Mouse (Mus musculus) layer of hippocampus, adult 8-10 months (tissue): Measurements from ENCODE around the gene Sirpa. TPM values are rescaled to one million over a fixed set of nuclear protein-coding genes. Genes with fewer than 3 reads are reported as not detected.

Experiments
- DNase-seq, 2 experiments: peaks; one replicate each; pipeline ENCODE4 v3.0.0; 2022; ENCODE audit warnings: low spot score in 2 of 2
- total RNA-seq, 4 experiments: library from RNA; stranded (reverse); gene quantifications; 2 replicates each; pipeline ENCODE4 v1.2.4; 2022

The Sirpa gene
- total RNA-seq, 4 experiments from 2014 or later, result 317 to 358 (median 338) TPM

DNA sequence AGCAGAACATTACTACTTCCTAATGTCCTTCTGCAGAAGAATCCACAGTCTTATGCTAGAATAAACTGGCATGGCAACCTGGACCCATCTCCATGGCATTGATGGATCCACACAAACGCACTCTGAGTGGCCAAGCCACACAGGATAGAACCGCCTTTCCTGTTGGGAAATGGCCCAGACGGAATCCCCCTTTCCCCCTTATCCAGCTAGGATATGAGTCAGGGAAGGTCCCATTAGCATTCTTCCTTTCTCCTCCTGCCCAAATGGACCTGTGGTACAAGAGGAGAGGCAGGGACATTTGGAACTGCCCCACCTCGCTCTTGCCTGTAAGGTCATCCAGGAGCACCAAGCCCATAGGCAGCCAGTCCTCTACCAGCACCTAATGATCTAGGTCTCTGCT is 10.4 kb upstream of the Sirpa start:
- no peak for DNase-seq

DNA sequence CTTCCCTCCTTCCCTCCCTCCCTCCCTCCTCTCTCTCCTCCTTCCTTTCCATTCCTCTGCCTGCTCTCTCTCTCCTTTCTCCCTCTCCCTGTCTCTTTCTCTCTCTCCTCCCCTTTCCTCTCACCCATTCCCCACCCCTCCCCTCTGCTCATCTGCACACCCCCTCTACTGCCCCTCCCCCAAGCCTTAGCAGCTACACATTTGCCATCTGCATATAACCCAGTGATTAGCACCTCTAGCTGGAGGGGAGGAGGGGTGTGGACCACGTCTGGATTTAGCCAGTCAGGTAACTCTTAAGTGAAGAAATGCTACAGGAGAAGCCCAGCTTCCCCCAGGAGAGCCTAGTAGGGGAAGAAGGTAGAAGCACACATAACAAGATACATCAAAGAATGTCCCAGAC is 7.7 kb upstream of the Sirpa start:
- DNase-seq, result no peak

DNA sequence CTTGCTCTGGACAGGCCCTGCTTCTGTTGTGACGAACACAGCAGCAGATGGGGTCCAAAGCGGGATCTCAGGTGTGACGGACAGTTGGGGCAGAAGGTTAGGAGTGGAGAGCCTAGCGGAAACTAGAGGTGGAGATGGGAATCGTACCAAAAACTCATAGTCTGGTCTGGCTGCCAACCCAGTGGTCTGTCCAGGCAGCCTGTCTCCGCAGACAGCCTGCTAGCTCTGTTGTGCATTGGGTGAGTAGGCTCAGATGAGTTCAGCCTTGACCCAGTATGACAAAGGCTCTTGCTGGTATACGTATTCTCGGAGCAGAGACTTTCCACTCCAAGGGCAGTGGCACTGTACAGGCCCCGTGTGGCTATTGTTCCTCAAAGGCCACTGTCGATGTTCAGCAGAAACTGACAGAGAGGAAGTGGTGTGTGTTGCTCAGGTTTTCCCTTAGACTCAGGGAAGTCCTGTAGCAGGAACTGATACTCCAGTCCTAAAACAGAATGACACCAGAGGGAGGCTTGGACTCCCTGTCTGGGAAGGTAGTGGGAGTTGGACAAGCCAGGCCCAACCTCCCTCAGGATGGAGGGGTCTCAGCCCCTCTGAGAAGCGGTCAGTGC is 6.6 kb upstream of the Sirpa start:
- no peak for DNase-seq

DNA sequence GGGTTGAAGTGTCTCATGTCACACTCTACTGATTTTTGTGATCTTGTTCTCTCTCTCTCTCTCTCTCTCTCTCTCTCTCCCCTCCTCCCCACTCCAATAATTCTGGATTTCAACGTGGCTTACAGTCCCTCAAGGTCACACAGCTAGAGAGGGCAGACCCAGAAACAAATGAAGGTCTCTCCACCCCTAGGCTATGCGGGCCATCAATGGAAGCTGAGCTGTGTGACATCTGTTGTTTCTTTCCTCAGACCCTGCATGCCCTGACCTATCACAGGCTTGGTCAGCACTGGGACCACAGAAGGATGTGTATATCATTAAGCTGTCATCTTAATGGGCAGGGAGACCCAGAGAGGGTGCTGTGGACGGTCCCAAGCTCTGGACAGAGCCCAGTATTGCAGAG is 5.4 kb upstream of the Sirpa start:
- DNase-seq, result no peak

DNA sequence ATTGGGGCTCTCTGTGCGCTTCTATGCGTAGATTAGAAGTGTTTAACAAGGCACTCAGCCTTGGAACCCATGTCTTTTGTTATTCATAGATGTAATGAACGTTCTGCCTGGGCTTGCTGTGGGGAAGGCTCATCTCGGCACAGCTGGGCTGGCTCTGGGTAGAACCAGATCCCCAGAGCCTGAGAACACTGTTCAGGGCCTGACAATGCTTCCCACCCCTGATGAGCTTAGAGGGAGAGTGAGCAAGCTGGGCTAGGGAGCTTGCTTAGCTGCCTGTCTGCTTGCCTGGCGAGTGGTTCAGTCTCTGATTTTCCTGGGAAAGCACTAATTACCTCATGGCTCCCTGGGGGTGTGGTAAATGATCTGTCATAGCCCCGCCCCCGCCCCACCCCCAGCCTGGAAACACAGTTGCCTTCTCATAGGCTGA is 4.8 kb upstream of the Sirpa start:
- DNase-seq, result no peak

DNA sequence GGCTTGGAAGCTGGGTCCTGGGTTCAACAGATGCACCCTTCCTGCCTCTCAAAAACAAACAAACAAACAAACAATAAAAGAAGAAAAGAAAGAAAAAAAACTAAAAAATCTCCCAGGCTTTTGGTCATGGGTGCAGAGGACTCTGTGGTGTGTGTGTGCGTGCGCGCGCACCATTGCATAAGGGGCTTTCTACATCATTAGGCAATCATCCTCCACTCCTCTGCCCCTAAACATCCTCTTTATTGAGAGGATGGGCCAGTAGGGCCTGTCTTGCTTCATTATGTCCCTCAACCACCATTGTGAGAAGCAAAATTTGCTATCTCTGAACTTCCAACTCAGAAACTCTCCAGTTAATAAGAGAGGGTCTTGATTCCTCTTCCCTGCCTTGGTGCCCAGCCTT is 738 bp upstream of the Sirpa start:
- no peak for DNase-seq

DNA sequence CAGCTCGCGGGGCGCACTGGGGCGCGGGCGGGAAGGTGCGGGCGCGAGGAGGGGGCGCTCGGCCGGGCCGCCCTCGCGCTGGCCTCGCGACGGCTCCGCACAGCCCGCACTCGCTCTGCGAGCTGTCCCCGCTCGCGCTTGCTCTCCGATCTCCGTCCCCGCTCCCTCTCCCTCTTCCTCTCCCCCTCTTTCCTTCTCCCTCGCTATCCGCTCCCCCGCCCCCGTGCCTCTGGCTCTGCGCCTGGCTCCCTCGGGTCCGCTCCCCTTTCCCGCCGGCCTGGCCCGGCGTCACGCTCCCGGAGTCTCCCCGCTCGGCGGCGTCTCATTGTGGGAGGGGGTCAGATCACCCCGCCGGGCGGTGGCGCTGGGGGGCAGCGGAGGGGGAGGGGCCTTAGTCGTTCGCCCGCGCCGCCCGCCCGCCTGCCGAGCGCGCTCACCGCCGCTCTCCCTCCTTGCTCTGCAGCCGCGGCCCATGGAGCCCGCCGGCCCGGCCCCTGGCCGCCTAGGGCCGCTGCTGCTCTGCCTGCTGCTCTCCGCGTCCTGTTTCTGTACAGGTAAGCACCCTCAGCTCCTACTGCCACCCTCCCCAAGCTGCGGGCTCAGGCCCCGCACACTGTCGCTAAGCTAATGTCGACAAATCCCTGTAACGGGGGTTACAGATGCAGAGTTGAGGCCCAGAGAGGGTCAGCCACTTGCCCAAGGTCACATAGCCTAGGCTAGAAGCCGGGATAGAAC is 673 bp downstream of the Sirpa start:
- DNase-seq, result peak; percentile 81 to 82

DNA sequence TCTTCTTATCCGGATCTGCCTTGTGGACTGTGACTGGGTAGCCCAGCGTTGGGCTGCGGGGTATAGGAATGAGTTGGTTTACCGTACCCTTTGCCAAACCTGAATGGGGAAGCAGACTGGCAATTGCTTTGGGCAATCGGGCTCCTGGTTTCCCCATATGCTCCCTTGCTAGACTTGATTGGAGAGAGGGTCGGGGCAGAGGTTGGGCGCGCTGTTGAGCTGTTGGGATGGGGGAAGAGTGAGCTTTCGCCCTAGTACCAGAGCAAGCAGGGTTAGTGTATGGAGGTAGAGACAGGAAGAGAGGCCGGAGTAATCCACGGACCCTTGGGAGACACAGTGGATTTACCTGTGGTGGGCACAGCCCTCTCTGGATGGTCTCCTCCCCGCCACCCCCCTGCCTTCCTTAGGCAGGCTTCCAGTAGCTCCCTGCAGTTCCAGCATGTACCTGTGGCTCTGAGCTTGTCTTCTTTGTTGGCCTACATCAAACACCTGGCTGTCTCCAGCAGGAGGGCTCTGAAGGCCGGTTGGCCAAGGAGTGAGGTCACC is 1.3 kb downstream of the Sirpa start:
- DNase-seq, result no peak

DNA sequence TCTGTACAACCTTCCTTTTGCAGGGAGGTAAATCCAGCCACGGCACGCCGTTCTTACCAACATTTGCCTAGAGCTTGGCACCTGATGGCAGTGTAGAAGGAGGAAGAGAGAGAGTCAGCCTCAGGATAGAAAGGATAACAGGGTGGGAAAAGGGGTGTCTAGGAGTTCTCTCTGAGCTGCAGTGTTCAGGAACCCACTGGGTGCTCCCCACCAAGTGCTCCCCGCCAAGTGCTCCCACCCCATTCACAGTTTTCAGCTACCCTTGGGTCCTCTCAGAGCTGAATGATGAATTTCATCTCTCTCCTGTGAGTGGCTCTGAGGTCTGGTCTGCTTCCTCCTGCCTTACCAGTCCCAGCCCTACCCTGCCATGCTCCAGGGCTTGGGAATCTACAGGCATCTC is 1.9 kb downstream of the Sirpa start:
- DNase-seq, result no peak

DNA sequence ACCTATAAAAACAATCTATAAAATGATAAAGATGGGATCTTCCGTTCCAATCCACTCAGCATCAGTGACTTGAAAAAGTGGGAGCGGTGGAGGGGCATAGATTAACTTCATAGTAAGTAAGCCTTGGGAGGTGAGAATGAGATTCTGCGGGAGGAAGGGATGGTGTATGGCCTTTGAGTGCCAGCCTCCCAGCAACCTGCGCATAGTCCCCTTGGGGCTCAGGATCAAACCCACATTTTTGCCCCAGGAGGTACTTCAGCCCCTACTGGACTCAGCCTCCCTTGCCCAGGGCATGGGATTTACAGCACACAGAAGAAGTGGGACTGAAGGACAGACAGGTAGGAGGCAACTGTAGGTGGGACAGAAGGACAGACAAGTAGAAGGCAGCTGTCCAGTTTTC is 2.6 kb downstream of the Sirpa start:
- DNase-seq, result no peak

DNA sequence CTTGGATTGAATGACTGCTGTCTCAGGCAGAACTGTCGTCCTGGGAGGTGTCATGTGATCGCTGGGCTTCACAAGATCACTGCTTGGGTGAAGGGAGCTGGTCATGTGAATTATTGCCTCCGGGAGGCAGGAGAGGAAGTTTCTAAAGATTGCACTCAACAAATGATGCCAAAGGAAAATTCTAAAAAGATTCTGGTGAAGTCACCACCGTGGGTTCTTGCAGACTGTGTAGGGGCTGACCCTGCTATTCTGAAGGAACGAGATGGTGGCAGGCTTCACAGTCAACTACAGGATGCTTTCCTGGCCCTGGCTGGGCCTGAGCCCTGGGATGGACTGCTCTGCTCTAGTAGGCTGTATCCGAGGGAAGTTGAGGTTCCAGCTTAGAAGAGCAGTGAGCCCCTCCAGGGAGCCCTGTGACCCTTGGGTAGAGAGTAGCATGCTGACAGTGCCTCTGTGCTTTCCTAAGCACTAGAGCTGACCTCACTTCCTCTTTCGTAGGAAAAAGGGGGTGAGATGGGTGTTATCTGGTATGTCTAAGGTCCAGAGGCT is 3.1 kb downstream of the Sirpa start:
- DNase-seq, result no peak

DNA sequence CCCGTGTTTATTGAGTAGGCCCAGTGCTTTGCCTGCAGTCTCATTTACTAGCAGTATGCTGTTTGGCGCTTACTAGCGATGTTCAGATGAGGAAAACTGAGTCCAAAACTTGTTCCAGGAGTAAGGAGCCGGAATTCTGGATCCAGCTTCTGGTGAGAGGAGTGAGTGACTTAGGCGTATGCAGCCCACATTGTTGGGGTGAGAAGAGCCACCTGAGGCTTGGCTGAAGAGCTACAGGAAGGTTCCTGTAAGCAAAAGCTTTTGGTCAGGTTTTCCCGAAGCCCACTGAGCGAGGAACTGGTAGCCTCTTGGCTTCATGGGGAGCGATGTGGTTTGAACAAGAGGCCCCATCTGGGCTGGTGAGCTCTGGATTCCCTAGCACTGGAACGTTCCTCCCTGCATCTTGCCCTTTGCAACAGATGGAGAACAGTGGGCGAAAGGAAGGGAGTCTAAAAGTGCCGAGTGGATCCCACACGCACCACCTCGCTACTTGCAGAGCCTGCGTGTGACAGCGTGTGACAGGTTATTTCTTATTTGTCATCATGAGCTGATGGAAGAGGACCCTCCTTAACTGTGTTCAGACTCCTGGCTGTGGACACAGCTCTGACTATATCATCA is 4.0 kb downstream of the Sirpa start:
- DNase-seq, result peak; percentile 61 to 69

DNA sequence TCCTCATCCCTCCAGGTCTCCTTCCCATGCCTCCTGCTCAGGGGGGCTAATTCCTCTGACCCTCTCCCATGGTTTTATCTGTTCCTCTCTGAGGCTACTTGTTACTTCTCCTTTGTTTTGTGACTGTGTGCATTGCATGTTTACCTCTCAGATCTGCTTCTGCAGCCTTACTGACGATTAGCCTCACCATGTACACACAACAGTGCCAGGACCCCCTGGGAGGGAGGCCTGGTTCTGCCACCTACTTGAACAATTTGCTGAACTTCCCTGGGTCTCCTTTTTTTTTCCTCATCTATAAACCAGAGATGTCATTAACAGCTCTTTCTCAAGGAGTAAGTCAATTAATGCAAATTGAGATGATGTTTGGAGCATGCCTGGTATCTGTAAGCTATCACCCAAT is 4.9 kb downstream of the Sirpa start:
- no peak for DNase-seq

DNA sequence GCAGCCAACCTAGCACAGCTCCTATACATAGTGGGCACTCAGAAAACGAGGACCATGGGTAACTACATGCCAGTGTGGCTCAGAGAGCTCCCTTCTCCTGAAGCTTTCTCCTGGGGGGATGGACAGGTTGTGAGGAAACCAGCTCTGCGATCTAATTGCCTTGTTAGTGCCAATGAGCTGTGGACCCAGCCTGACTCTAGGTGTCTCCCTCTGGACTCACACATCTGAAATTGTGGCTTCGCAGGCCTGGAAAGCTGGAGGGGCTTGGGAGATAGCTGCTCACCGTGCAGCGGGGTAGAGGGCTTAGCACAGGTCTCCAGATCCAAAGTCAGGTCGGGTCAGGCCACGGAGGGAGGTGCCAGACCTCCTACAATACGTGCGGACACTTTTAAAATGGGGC is 5.5 kb downstream of the Sirpa start:
- no peak for DNase-seq

DNA sequence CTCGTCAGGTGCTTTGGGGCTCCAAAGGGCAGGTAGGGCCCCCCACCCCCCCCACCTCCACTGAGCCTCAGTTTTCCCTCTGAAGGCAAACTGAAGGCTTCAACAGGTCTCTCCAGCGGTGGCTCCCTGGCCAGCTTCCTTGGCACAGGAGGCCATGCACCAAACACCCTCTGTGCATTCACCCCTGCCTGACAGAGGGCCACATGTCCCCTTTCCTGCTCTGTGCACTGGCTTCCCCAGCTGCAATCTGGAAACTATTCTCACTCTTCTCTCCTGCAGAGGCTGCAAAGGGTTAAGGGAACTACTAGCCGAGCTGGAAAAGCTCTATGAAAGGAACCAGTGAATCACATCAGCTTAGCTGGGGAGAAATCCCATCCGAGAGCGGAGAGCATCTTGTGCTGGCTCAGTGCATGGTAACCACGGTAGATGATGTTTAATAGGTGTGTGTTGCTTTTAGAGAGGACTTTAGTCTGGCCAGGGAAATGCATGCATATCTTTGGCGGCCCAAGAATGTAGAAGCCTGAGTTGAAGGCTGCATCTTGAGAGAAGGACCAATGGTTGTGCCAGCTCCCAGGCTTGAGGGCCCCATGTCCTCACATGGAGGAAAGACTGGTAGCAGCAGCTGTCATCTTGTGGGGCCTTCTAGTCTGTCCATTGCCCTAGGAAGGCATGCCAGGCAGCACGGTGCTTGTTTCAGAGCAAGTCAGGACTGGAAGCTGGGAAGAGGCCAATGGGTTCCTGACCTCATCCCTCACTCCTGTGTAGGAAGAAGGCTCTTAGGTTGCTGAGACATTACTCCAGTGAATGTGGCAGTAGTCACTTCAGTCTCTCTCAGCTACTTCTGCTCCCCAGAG is 6.8 kb downstream of the Sirpa start:
- no peak for DNase-seq

DNA sequence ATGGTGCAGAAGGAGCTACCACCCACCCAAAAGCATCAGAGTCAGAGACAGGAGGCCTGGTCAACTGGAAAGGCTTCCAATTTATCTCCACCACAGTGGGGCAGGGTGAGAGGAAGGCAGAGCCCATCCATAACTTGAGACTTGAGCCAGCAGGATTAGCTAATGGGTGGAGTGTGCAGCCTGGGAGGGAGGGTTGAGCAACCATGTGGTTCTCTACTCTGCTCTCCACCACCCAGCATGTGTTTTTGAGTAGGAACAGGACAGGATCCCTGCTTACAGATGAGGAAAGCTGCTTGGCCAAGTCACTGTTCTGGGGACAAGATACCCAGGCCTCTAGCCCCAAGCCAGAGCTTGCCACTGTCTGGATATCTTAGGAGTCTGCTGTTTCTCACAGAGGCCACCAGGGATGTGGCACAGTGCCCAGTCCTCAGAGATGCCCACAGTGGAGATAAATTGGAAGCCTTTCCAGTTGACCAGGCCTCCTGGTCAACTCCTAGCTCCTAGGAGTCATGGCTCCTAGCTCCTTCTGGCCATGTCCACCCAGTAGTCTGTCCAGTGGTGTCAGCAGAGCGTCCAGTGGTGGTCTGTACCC is 8.5 kb downstream of the Sirpa start:
- no peak for DNase-seq

DNA sequence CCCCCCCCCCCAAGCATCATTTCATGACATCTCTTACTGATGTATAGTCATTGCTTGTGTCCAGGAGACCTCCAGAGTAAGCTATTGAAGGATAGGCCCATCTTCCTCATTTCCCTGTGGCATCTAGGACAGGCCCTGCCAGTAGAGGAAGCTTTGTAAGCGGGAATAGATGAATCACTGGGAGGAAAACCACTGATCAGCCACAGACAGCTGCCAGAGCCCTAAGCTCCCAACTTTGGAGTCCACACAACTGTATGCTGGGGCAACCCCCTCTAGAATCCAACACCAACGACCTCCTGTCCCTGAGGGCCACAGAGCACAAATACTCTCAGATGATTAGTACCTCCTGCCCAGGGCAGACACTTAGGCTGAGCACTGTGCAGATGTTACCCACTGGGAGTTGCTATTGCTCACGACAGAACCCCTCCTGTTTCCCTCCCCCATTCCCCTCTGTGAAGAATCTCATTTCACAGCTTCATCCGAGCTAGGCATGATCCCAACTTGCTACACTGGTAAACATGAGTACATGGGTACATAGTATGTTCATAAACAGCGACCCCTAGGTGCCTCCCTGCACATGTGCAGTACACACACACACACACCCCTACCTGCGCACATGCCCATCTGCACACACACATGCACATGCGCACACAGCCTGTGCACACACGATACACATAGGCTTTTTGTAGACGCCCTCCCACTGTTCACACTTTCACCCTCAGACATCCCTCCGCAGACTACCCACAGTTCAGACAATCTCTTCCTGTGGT is 9.4 kb downstream of the Sirpa start:
- DNase-seq, result no peak

DNA sequence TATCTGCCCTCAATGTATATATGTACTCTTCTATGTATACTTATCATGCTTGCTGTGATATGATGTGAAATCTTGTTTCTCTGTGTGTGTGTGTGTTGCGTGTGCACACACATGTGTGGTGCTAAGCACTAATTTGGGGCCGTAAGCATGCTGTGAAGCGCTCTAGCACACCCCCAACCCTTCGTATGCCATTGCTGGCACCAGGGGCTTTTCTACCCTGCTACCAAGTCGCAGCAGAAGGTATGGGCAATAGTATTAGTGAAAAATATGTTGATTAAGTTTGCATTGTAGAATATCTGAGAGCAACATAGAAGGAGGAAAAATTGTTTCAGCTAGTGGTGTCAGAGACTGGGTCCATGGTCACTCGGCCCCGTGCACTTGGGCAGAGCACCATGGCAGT is 10.2 kb downstream of the Sirpa start:
- DNase-seq, result no peak

DNA sequence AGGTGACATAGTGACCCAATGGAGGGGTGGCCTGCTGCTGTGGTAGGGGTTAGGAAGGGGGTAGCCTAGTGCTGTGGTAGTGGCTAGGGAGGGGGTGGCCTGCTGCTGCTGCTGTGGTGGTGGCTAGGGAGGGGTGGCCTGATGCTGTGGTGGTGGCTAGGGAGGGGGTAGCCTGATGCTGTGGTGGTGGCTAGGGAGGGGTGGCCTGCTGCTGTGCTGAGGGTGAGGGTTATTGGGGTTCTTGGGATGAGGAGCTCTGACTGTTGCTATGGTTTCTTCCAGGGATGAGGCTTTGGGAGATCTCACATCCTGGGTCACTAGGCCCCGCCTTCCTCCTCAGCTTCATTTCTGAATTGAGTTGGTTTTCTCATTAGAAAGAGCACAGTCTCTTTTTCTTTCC is 10.9 kb downstream of the Sirpa start:
- no peak for DNase-seq

DNA sequence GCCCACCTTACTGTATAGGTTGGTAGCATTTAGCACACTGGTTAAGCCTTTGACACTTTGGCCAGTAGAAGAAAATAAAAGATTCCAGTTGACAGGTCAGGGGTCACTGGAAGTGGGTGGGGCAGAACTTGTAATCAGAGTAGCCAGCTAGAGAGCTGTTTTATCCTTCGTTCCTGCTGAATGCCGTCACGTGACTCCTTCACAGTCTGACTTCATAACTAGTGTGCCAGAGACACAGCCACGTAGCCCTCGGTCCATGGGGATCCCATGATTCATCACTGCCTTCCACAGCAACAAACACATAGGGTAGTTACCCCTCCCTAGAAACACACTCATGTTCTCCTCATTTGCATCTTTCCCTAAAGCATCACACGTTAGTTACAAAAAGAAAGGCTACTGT is 11.4 kb downstream of the Sirpa start:
- no peak for DNase-seq
